Mouse (Mus musculus): Measurements from ENCODE around the gene Srarp.

Srarp gene

DNA sequence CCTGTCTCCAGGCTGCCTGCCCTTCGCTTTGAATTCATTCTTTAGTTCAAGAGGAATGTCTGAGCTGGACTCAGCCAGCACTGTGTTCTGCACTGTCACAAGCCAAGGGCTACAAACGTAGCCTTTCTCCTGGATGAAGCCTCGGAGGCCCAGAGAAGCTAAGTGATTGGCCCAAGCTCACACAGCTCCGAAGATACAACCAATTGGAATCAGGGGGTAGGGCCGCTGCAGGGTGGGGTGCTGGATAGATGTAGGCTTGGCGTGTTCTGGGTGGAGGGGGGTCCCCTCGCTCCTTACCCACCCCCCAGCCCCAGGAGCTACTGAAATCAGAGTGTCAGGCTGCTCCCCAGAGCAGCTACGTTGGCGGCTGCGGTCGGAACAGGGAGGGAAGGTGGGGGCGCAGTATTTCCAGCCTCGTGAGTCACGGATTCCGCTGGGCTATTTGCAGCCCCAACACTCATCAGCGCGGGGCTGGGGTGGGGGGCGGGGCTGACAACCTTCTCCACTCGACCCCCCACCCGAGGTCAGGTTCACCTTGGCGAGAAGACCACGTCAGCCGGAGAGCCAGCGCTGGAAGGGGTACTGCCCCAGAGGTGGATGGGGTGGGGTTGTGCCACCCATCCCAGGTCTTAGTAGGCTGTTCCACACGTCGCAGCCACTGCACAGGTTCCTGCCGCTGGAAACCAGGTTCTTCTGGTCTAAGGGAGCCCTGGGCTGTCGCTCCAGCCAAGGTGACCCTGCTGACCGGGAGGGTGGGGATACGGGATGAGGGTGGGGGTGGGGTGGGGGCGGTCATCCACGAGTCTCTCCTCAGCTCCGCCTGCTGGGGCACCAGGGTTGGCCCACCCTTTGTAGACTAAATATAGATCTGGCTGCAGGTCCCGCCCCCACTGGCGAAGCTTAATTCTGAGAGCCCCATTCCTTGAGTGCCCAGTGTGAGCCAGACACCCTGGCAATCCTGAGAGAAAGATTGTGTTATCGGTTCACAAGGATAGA is 10.1 kb downstream of the Srarp start:
- DNase-seq (ENCODE audit: low spot score), result peak; percentile 73

DNA sequence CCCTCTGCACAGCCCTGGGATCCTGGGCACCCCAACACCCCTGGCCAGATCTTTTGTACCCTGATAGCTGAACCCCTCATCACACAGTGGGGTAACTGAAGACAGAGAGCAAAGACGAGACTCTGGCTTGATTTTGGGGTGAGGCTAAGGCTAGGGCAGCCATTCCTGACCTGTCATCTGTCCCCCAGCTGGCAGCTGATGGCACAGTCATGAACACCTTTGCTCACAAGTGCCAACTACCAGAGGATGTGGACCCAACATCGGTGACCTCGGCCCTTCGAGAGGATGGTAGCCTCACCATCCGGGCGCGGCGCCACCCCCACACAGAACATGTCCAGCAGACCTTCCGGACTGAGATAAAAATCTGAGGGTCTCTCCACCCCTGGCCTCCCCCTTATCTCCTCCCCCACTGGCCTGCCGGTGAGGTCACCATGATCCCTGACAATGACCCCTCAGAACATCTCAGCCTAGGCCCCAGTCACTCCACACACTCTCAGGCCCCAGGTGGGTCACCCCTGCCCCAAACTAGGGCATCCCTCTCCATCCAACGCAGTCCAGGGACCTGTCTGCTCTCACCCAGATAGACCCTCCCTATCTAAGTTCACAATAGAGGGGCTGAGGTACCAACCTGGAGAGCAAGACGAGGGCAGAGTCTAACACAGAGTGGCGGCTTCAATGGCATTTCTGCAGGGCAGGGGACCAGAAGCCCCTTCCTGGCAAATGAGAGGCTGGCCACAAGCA is 12.0 kb downstream of the Srarp start:
- DNase-seq (ENCODE audit: low spot score), result no peak

GRCm38 (mm10) chr4:141423288-141423687 is 12.6 kb downstream of the Srarp start:
- no peak for DNase-seq (ENCODE audit: low spot score)

DNA sequence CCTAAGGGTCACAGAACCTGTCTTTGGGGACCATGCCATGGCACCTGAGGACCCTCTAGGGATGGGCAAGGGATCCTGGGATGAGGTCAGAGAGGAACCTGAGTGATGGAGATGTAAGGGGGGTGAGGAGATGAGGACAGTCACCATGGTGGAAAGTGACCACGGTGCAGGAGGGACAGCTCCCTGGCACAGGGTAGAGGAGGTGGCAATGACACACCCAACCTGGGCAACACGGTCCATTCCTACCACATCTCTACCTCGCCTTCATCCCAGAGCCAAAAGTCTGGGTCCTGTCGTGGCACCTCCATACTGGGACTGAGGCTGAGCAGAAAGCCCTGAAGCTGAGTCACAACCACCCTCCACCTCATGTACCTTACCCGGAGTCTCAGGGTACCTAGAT is 13.1 kb downstream of the Srarp start:
- DNase-seq (ENCODE audit: low spot score), result no peak

DNA sequence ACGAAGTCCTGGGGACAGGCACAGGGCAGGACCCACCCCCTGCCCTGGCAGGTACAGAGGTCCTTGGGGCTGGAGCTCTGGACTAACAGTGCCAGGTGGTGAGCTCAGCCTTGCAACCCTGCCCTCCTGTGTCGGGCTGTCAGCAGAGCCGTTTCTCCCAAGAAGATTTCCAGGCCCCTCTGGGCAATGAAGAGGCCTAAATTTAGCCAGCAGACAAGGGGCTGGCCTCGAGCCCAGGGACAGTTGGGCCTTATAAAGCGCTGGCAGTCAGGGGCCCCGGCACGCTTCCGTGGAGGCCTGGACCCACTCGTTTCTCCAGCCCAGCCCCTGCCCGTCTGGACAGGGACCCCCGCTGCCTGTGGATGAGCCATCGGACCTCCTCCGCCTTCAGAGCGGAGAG is 14.5 kb downstream of the Srarp start:
- no peak for DNase-seq (ENCODE audit: low spot score)

GRCm38 (mm10) chr4:141420886-141421285 is 15.0 kb downstream of the Srarp start:
- DNase-seq (ENCODE audit: low spot score), result no peak

GRCm38 (mm10) chr4:141420192-141420829 is 15.6 kb downstream of the Srarp start, which contains the start of gene Hspb7:
Gene Hspb7, plus strand, starts transcription at chr4:141420779.
- no peak for DNase-seq (ENCODE audit: low spot score)

DNA sequence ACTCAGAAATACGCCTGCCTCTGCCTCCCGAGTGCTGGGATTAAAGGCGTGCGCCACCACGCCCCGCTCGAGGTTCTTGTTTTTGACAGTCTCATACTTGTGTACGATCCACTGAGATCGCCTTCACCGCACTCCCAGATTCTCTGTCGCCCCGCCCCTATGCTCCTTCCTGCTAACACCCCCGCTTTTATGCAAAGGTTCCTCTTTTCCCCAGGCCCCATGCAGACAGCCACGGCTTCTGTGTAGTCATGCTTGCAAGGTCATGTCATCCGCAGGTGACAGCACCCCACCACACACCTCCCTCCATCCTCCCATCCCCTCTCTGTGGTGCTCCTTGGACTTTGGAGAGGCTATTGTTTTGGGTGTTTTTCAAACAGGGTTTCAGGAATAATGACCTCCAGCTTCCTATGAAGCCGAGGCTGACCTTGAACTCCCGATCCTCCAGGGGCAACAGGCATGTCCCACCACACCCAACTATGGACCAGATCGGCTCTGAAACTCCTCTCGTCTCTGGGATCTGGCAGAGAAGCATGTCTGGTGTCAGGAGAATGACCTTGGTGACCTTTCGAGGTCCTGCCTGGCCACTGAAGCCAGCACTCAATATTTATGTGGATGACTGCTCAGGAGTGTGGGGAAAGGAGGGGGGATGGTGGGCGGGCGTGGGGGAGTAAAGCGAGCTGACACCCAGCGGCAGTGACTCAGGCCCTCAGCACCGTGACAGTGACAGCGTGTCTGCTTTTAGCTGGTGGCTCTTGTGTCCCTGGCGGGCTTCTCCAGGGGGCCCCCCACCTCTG is 16.3 kb downstream of the Srarp start:
- no peak for DNase-seq (ENCODE audit: low spot score)

GRCm38 (mm10) chr4:141415924-141416323 is 20.0 kb downstream of the Srarp start, which contains the start of gene Clcnkb:
Gene Clcnkb, minus strand, starts transcription at chr4:141416014.
- no peak for DNase-seq (ENCODE audit: low spot score)

DNA sequence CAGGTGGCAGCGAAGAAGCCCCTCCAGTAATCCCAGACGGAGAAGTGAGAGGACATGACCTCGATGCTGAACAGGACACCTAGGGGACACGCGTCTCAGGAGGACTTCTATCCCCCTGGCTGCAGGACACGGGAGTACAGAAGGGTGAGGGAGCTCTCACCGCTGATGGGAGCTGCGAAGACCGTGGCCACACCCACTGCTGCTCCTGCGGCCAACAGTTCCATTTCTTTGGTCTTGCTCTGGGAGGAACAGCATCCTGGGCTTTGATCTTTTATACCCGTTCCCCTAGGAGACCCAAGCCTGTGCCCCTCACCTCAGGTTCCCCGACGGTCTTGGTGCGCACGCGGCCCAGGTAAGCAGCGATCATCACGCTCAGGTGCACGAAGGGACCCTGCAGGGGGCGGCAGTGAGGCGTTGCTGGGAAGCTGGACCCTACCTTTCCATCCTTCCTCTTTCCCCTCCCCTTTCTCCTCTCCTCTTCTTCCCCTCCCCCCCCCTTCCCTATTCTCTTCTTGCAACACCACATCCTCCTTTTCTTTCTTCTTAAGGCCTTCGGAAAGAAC is 24.4 kb downstream of the Srarp start:
- no peak for DNase-seq (ENCODE audit: low spot score)

DNA sequence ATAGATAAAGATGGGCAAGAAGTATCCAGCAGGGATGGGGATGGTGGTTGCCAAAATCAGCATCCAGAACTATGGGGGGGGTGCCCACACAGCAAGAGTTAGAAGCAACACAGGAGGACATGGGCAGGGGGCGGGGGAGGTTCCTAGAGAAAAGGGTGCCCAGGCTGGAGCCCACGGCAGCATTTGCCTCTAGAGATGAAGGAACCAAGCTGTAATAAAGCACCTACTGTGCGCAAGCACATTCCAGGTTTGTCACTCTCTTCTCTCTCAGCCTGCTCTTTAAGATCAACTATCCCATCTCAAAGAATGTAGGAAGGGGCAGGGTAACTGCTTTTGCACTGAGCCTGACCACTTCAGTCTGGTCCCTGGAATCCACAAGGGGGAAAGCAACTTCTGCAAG is 27.3 kb downstream of the Srarp start:
- no peak for DNase-seq (ENCODE audit: low spot score)

DNA sequence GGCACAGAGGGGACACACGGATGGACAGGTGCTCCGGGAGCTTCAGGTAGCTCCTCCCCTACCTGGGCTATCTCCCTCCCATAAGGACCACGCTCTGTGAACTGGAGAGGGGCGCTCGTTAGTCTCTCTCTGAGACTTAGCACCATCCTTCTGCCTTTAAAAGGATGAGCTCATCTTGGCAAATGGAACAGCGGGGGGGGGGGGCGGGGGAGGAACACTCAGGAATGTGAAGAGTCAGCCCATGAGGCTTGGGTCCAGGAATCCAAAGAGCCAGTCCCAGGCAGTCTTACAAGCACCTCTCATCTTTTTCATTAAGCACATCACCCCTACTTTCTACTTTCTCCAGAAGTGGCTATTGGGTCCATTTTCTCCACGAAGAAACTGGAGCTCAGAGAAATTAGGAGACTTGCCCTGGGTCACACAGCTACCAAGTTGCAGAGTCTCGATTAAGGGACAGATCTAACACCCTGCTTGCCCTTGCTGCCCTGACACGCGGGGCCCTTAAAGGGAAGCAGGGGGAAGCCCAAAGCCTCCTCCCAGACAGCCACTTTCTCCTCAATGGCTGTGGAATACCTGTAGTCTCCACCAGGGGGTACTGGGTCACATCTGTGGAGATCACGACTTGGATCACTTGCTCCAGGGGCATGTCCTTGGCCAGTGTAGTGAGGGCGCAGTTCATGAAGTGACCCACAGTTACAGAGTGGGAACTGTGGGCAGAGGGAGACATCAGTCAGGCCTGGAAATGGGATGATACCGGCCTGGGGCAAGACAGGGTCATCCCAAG is 29.2 kb downstream of the Srarp start:
- DNase-seq (ENCODE audit: low spot score), result no peak

- no peak for DNase-seq (ENCODE audit: low spot score)
Observed at GRCm38 (mm10) chr4:141405314-141405622, 30.6 kb downstream of the Srarp start.

DNA sequence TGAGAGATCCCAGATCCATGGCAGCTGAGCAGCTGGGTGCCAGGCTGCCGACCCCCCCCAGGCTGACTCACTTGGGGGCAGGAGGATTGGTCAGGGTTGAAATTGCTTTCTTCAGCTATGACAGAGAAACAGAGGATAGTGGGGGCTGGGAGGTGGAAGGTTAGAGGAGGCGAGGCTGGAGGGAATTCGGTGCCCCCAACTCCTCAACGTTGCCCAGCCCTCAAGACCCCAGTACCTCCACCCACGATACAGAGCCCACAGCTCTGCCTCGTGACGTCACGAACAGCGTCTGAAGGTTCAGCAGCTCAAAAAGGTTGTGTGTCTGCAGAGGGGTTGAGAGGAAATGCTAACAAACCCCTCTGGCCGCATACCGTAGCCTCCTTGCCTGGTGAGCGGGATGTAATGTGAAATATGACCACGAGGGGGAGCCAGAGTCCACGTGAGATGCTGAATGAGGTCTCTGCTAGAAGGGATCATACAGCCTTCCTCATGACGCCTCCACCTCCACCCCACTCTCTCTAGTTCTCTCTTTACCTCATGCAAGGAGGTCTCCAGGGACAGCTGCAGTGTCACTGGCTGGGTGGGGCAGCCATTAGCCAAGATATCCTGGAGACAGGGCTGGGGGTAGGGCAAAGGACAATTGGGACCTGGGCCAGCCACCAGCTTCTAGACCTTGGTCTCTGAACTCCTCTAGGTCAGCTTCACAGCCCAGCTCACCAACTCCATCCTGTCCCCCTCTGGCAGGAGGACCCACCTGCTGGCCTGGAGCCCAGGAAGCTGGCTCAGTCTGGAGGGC is 31.2 kb downstream of the Srarp start:
- DNase-seq (ENCODE audit: low spot score), result peak; percentile 81

DNA sequence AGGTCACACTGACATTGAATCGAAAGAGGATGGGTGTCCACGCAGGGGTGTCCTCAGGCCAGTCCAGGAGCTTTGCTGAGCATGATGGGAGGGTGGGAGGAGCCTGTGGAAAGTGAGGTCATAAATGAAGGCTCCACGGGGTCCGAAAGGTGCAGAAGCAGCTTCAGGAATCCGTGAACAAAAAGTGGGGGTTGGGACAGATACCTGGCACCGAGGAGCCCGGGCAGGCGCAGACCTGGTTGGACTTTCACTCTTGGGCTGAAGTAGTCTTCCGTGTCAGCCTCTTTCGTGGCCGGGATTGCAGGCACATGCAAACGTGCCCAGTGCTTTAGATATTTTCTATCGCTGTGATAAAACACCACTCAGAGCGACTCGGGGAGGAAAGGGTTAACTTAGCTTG is 35.7 kb downstream of the Srarp start:
- no peak for DNase-seq (ENCODE audit: low spot score)

DNA sequence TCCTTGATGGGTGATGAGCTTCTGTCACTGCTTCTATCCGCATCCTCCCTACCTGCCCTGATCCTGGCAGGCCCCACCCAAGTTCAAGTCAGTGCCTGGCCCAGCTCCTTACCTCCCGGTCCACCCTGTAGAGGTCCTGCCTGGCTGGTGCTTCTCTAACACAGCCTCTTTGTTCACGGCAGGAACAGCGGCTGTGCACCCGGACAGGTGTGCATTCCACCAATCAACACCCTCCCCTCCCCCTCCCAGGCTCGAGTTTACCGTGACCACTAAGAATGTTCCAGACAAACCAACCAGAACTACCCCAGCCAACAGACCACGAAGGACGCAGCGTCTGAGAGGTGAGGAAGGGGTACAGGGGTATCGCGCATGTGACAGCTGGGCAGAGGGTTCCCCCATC is 37.4 kb downstream of the Srarp start, which contains the start of gene Clcnka:
TSS of gene Clcnka (minus strand) at position 180 of the 400 bp plus-strand sequence.
- no peak for DNase-seq (ENCODE audit: low spot score)

DNA sequence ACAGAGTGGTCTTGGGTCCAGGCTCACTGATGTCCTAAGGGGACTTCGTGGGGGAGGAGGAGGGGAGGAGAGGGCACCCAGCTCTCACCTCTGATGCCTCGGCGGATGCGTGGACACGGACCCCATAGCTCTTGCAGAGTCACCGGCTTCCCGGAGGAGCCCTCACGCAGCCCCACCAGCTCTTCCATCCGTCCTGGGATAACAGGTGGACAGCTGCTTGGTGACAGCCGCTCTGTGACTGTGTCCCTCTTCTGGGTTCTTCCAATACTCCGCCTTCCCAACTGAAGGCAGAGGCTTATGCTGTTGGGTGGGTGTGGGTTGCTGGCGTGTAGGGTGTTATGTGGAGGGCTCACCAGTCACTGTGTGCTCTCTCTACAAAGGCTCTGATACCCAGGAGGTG is 38.0 kb downstream of the Srarp start:
- no peak for DNase-seq (ENCODE audit: low spot score)

- no peak for DNase-seq (ENCODE audit: low spot score)
Observed at GRCm38 (mm10) chr4:141394751-141395150, 41.2 kb downstream of the Srarp start.

- DNase-seq (ENCODE audit: low spot score), result no peak
Observed at GRCm38 (mm10) chr4:141391293-141391692, 44.6 kb downstream of the Srarp start.
